Mouse (Mus musculus): ENCODE measurements at regions not wholly inside any gene's neighbourhood (a gene's known extent, or its start where the extent isn't known, plus 50 kb on each side); places are given as distances from the start of the nearest gene placed in this dataset.
A peak's percentile ranks its signal among the peaks of the same experiment; 100 is the strongest.

DNA sequence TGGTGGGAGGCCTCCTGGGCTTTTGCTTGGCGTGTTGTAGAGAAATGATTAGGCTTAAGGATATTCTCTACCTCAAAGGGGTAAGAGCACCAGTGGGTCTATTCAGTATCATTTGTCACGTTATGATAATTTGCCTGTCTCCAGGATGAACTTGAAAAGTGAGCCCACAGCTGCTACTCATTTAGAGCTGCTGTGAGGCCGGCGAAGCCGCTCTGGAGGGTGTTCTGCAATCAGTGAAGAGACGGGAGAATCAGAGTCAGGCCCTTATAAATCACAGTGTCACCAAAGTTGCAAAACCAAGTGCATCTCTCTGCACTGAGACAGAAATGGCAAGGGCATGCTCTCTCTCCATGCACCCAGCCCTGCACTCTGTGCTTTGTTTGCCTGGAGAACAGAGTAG, 467.7 kb upstream of the Nrp1 start:
- WGBS: 73% methylated on average over 6 of the region's 6 CpGs
- Histone ChIP-seq H3K9me3 (no peaks in the 10 kb centered on the region), H3K4me1 (no peaks in the 10 kb centered on the region; the same call in 1 of the 2 replicates), H3K36me3 (replicated peaks) (no peaks in the 10 kb centered on the region), H3K27me3 (ENCODE audit: poor library complexity, severe bottlenecking) (no peaks in the 10 kb centered on the region), H3K27ac (no peak overlapping the region), H3K4me3 (no peak overlapping the region)
- DNase-seq (ENCODE audit: extremely low spot score, low spot score): no peak

DNA sequence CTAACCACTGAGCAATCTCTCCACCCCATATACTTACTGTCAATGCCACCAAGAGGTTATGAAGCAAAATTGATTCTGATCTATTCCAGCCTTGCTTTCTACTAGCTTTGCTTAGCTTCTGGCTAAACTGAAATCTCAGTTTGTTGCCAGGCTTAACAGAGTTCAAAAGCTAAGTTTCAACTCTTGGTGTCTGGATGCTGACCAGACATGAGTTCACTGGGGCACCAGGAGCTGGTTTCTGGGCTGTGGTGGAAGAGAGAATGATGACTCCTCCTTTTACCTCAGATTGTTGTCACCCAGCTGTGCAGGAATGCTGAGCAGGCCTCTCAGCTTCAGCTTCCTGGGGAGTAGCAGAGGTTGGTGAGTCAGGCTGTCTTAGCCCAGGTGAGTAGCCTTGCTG, 464.1 kb upstream of the Nrp1 start:
- H3K4me3 ChIP-seq: no peak overlapping the region
- no peaks in the 10 kb centered on the region; the same call in 1 of the 2 replicates for H3K4me1 ChIP-seq
- H3K9me3 ChIP-seq: no peaks in the 10 kb centered on the region
- H3K27me3 ChIP-seq (ENCODE audit: poor library complexity, severe bottlenecking): no peaks in the 10 kb centered on the region
- DNase-seq (ENCODE audit: extremely low spot score, low spot score): no peak
- H3K36me3 ChIP-seq (replicated peaks): no peaks in the 10 kb centered on the region
- H3K27ac ChIP-seq: no peak overlapping the region

DNA sequence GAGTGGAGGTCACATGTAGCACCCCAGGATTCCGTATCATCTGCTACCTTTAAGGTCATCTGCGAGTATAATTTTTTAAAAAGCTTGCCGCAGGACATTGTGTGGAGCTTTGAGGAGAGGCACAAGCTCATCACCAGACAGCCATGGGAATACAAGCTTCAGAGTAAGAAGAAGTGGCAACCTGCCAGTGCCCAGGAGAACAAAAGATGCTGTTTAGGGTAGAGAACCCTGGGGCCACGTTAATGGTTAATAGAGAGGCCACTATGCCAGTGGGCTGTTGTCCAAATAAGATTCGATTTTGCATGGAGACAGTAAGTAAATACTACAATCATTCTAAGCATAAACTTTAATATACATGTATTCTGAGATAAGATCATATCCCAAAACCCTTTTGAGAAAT, 450.0 kb upstream of the Nrp1 start:
- Histone ChIP-seq H3K27me3 (ENCODE audit: poor library complexity, severe bottlenecking) (no peaks in the 10 kb centered on the region), H3K27ac (no peak overlapping the region), H3K36me3 (replicated peaks) (no peaks in the 10 kb centered on the region), H3K4me1 (no peaks in the 10 kb centered on the region), H3K9me3 (no peaks in the 10 kb centered on the region), H3K4me3 (no peak overlapping the region)
- WGBS: 94% methylated on average over 5 of the region's 5 CpGs
- DNase-seq (ENCODE audit: extremely low spot score, low spot score): no peak

DNA sequence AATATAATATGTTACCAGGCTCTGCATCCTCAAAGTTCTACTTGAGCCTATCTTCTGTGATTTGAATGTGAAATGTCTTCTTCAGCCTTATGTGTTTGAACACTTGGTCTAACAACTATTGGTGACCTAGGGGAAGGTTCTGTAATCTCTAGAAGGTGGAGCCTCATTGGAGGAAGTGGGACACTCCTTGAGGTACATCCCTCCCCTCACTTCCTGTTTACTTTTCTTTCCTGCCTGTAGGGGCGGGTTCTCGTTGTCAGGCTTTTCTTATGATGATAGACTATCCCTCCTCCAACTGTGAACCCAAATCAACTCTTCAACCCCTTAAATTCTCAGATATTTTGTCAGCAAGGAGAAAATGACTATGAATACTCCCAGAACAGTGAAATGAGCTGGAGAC, 448.8 kb upstream of the Nrp1 start:
- H3K27me3 ChIP-seq (ENCODE audit: poor library complexity, severe bottlenecking): no peaks in the 10 kb centered on the region
- DNase-seq (ENCODE audit: extremely low spot score, low spot score): no peak
- 76% methylated on average over 2 of the region's 2 CpGs for WGBS
- H3K27ac ChIP-seq: no peak overlapping the region
- H3K9me3 ChIP-seq: no peaks in the 10 kb centered on the region
- H3K4me3 ChIP-seq: no peak overlapping the region
- H3K4me1 ChIP-seq: no peaks in the 10 kb centered on the region
- no peaks in the 10 kb centered on the region for H3K36me3 ChIP-seq (replicated peaks)

DNA sequence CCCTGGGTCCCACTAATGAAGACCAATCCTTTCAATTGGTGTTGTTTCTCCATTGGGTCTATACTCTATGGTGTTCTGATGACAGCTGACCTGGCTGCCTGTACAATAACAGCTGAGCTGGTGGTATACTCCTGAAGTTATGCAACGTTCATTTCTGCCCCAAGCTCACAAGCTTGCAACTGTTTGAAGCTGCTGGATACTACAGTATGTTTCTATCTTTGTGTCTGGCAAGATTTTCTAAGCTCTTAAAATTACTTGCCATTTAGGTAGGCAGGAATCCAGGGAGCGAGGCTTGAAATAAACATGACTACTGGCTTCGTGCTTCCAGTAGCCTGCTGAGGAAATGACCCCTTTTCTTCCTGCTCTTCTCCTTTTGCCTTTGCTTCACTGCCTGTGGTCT, 444.3 kb upstream of the Nrp1 start:
- Histone ChIP-seq H3K4me3 (no peak overlapping the region), H3K9me3 (no peaks in the 10 kb centered on the region), H3K4me1 (no peaks in the 10 kb centered on the region), H3K36me3 (replicated peaks) (no peaks in the 10 kb centered on the region), H3K27me3 (ENCODE audit: poor library complexity, severe bottlenecking) (no peaks in the 10 kb centered on the region), H3K27ac (no peak overlapping the region)
- no peak for DNase-seq (ENCODE audit: extremely low spot score, low spot score)
- 92% methylated on average over 3 of the region's 3 CpGs for WGBS

DNA sequence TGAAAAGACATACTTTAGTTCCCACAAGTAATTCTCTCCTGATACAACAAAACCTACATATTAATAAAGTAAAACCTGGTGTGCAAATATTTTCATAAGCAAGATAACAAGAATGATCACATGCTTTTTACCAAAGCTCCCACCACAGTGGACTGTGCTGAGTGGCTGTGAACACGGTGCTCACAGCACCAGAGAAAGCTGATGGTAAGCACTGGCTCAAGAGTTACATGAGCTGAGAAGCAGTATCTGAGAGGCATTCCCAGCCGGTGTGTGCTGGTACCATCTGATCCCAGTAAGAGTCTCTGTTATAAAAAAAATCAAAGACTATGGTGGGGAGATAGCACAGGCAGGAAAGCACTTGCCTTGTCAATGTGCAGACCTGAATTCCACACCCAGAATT, 443.5 kb upstream of the Nrp1 start:
- Histone ChIP-seq H3K4me1 (no peaks in the 10 kb centered on the region), H3K4me3 (no peak overlapping the region), H3K9me3 (no peaks in the 10 kb centered on the region), H3K27me3 (ENCODE audit: poor library complexity, severe bottlenecking) (no peaks in the 10 kb centered on the region), H3K36me3 (replicated peaks) (no peaks in the 10 kb centered on the region), H3K27ac (no peak overlapping the region)
- DNase-seq (ENCODE audit: extremely low spot score, low spot score): no peak
- 94% methylated on average over 2 of the region's 2 CpGs for WGBS

DNA sequence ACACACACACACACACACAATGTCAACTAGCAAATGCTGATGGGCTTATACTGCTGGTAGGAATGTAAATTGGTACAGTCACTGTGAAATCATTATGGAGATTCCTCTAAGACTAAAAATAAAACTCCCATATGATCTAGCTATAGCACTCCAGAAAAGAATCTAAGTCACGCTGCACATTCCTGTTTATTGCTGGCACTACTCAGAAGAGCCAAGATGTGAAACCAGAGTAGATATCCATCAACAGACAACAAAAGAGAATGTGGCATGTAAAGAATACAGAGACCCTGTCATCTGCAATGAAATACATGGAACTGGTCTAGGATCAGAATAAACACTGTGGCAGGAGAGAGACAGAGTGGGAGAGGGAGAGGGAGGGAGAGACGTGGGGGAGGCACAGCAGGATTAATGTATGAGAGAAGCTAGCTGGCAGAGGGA, 442.8 kb upstream of the Nrp1 start:
- Histone ChIP-seq H3K27ac (no peak overlapping the region), H3K9me3 (no peaks in the 10 kb centered on the region), H3K4me3 (no peak overlapping the region), H3K4me1 (no peaks in the 10 kb centered on the region), H3K27me3 (ENCODE audit: poor library complexity, severe bottlenecking) (no peaks in the 10 kb centered on the region), H3K36me3 (replicated peaks) (no peaks in the 10 kb centered on the region)
- no peak for DNase-seq (ENCODE audit: extremely low spot score, low spot score)
- WGBS: 71% methylated on average over 2 of the region's 2 CpGs

DNA sequence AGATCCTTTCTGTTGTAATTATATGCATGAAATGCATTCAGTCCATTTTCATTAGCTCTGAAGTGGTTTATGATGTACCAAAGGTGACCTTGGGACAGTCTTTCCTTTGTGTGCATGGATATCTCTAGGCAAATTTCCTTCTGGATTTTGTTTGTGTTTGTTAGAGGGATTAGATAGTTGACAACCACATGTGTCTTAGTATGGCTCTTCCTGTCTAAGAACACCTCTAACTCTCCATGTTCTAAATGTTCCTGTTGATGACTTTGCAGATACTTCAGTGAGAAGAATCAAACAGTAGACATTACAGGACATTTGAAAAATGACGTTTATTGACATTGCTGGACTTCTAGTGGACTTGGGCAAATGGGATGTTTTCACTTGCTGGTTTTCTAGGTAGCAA, 436.5 kb upstream of the Nrp1 start:
- Histone ChIP-seq H3K27me3 (ENCODE audit: poor library complexity, severe bottlenecking) (no peaks in the 10 kb centered on the region), H3K4me3 (no peak overlapping the region), H3K4me1 (no peaks in the 10 kb centered on the region), H3K27ac (no peak overlapping the region), H3K9me3 (no peaks in the 10 kb centered on the region), H3K36me3 (replicated peaks) (no peaks in the 10 kb centered on the region)
- DNase-seq (ENCODE audit: extremely low spot score, low spot score): no peak
- 91% methylated on average over 1 of the region's 1 CpGs for WGBS

DNA sequence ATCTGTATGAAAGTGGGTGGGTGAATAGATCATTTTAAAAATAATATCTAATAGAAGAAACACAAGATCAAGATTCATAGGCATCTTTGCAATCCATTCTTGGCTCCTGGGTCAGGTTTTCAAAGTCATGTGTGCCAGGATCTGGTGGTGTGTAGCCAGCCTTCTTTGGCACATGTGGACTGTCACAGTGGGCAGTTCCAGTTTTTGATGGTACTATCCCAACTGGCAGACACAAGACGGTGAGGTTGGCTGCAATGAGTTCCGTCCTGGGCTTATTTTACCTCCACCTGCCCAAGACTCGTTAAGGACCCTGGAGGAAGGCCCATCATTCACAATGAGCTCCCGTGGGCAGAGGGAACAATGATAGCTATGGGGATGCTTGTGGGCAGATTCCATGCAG, 435.1 kb upstream of the Nrp1 start:
- H3K9me3 ChIP-seq: no peaks in the 10 kb centered on the region
- H3K4me1 ChIP-seq: no peaks in the 10 kb centered on the region
- H3K27me3 ChIP-seq (ENCODE audit: poor library complexity, severe bottlenecking): no peaks in the 10 kb centered on the region
- H3K4me3 ChIP-seq: no peak overlapping the region
- DNase-seq (ENCODE audit: extremely low spot score, low spot score): no peak
- no peak overlapping the region for H3K27ac ChIP-seq
- WGBS: 85% methylated on average over 4 of the region's 4 CpGs
- no peaks in the 10 kb centered on the region for H3K36me3 ChIP-seq (replicated peaks)

DNA sequence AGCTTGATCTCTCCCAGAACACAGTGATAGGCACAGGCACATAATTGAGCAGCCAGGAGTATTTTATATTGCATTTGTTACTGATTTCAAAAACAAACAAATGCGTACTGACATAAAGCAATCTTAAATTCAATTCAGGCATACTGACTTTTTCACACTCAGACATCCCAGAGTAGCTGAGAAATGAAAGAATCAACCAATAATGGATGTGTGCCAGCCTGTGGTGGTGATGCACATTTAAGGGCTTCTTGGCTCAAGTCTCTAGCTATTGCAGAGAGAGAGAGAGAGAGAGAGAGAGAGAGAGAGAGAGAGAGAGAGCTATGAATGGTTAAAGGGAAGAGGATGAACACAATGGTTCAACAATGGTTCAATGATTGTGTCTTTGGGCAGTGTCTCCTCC, 426.1 kb upstream of the Nrp1 start:
- WGBS: 78% methylated on average over 1 of the region's 1 CpGs
- DNase-seq (ENCODE audit: extremely low spot score, low spot score): no peak
- no peaks in the 10 kb centered on the region for H3K27me3 ChIP-seq (ENCODE audit: poor library complexity, severe bottlenecking)
- no peaks in the 10 kb centered on the region for H3K36me3 ChIP-seq (replicated peaks)
- H3K4me3 ChIP-seq: no peak overlapping the region
- H3K9me3 ChIP-seq: no peaks in the 10 kb centered on the region
- H3K4me1 ChIP-seq: peaks cover 7% of the 10 kb centered on the region
- no peak overlapping the region for H3K27ac ChIP-seq

DNA sequence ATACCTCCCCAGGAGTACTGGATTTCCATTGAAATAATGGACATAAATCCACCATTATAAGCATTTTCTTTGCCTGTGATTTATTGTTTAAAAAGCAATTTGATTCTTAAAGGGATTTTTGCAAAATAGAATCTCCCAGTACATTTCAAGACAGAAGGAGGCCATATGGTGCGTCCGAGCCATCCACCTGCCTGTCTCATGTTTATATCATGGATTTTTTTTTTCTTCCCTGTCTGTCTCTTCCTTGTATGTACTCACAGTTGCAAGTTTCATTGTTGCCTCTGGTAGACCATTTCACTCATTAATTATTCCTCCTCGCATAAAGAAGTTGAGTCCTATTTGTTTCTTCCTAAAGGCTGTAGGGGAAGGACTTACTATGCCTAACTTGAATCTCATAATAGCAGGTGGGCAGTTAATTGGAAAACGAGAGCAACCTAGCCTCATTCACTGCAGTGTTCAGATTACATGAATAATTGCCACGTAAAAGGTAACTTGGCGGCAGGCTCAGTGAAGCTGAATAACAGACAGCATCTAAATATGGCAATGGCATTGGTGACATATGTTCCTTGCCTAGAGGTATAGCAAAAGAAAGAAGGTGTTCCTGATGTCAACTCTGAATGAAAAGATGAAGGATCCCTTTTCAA, 421.5 kb upstream of the Nrp1 start:
- Histone ChIP-seq H3K27me3 (ENCODE audit: poor library complexity, severe bottlenecking) (peaks cover 11% of the 10 kb centered on the region; the same call in 1 of the 2 replicates), H3K36me3 (replicated peaks) (no peaks in the 10 kb centered on the region), H3K4me3 (no peak overlapping the region), H3K27ac (no peak overlapping the region), H3K9me3 (no peaks in the 10 kb centered on the region), H3K4me1 (peaks cover 32% of the 10 kb centered on the region)
- DNase-seq (ENCODE audit: extremely low spot score, low spot score): no peak
- WGBS: 74% methylated on average over 6 of the region's 6 CpGs

DNA sequence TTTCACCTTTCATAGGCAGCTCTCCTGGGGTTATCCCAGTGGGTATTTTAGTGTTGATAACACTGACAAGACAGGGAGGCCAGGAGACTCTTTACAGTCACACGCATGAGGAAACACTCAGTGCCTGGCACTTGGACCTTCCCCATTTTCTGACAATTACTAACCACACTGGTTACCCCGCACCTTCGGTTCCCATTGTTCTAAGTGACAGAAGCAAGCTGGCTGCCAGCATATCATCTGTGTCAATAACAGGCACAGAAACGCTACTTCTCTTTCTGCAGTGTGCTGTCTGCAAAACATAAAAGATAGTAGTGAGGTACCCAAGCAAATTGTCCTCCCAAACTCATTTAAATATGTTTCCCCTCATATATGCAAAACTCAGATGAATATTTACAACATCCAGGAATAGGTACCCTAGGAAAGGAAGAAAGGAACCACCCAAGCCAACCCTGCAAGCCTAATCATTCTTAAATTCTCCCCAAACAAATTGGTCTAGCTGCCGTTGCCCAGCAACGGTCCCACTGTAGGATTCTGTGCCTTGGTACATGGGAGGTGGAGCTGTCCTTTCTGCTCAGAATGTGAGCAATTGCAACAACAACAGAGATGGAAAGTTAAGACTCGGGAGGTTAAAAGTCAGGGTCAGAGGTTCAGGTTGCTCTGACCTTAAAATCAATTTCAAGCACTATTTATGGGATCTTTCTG, 419.0 kb upstream of the Nrp1 start:
- no peaks in the 10 kb centered on the region for H3K9me3 ChIP-seq
- H3K27ac ChIP-seq: no peak overlapping the region
- no peaks in the 10 kb centered on the region for H3K36me3 ChIP-seq (replicated peaks)
- H3K27me3 ChIP-seq (ENCODE audit: poor library complexity, severe bottlenecking): peaks cover 11% of the 10 kb centered on the region; the same call in 1 of the 2 replicates
- H3K4me1 ChIP-seq: peaks cover 32% of the 10 kb centered on the region
- DNase-seq (ENCODE audit: extremely low spot score, low spot score): peak; percentile 17
- no peak overlapping the region for H3K4me3 ChIP-seq
- 65% methylated on average over 7 of the region's 7 CpGs for WGBS

DNA sequence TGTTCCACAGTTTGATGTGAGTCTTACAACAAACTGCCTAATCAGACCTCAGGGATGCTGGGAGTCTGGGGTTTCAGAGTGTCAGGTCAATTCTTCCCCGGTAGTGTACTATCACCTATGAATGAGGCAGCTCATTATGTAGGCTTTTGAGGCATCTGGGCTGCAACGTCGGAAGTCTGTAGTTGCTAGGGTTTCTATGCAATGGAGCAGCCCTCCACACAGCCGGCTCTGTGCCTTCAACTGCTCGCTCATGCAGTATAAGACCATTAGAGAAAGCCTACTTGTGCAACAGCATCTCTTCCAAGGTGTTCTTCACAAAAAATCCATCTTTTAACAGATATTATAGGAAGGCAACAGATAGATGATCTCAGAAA, 418.4 kb upstream of the Nrp1 start:
- DNase-seq (ENCODE audit: extremely low spot score, low spot score): no peak
- H3K36me3 ChIP-seq (replicated peaks): no peaks in the 10 kb centered on the region
- H3K4me1 ChIP-seq: peaks cover 32% of the 10 kb centered on the region
- H3K9me3 ChIP-seq: no peaks in the 10 kb centered on the region
- H3K27ac ChIP-seq: no peak overlapping the region
- 38% methylated on average over 5 of the region's 5 CpGs for WGBS
- peaks cover 11% of the 10 kb centered on the region; the same call in 1 of the 2 replicates for H3K27me3 ChIP-seq (ENCODE audit: poor library complexity, severe bottlenecking)
- no peak overlapping the region for H3K4me3 ChIP-seq

Data from forebrain, embryonic 10.5 days (tissue).